Mouse (Mus musculus) neural tube, embryonic 14.5 days (tissue): ENCODE measurements around the gene Slit1. TPM values are rescaled to one million over a fixed set of nuclear protein-coding genes. Genes with fewer than 3 reads are reported as not detected.
A peak's percentile ranks its signal among the peaks of the same experiment; 100 is the strongest.

Experiments used
- ATAC-seq: fragments of 200-750 bp; cut with Nextera tagmentation; 2 replicates; pipeline ENCODE4 v1.8.0; 2017; ENCODE audit warnings: low read depth, mild to moderate bottlenecking, moderate TSS enrichment, moderate library complexity
- H3K27ac ChIP-seq: fragments of 300-500 bp; sonication (generic); 2 replicates; pipeline ENCODE4 v1.5.1; 2014; ENCODE audit warnings: low read depth, mild to moderate bottlenecking, control low read depth, low read length, moderate library complexity, mixed read lengths
- H3K27me3 ChIP-seq: fragments of 300-500 bp; sonication (generic); 2 replicates; pipeline ENCODE4 v1.6.1; 2014; ENCODE audit warnings: low read length; ENCODE audit not compliant: control insufficient read depth, insufficient read depth
- H3K36me3 ChIP-seq: fragments of 300-500 bp; sonication (generic); 2 replicates; pipeline ENCODE4 v1.6.1; 2014; ENCODE audit warnings: low read length, mixed read lengths; ENCODE audit not compliant: control insufficient read depth, insufficient read depth
- H3K4me1 ChIP-seq: fragments of 300-500 bp; sonication (generic); 2 replicates; pipeline ENCODE4 v1.6.1; 2014; ENCODE audit warnings: low read length; ENCODE audit not compliant: control insufficient read depth, insufficient read depth
- H3K4me2 ChIP-seq: fragments of 300-500 bp; sonication (generic); 2 replicates; pipeline ENCODE4 v1.6.1; 2014; ENCODE audit warnings: mild to moderate bottlenecking, low read depth, low read length, control low read depth
- H3K4me3 ChIP-seq: fragments of 300-500 bp; sonication (generic); 2 replicates; pipeline ENCODE4 v1.5.1; 2014; ENCODE audit warnings: low read depth, low read length, control low read depth, mixed read lengths
- H3K9ac ChIP-seq: fragments of 300-500 bp; sonication (generic); replicated peaks from 2 replicates; pipeline ENCODE4 v1.6.1; 2014; ENCODE audit warnings: low read depth, mild to moderate bottlenecking, control low read depth, low read length, mixed read lengths
- H3K9me3 ChIP-seq: fragments of 300-500 bp; sonication (generic); 2 replicates; pipeline ENCODE4 v1.6.1; 2016; ENCODE audit warnings: low read length; ENCODE audit not compliant: control insufficient read depth
- WGBS: fragments of 180-500 bp; shearing (Covaris S2); extraction: QIAGEN DNeasy Blood & Tissue Kit; methylation state at CpG from one replicate; pipeline ENCODE4 v1.1.7; 2014; 5-methylcytosine and 5-hydroxymethylcytosine counted together
- polyA plus RNA-seq: library from polyadenylated mRNA; unstranded; fragments of >200 nt; fragmentation: Nextera tagmentation; extraction: Ambion mirVana; gene quantifications from 2 replicates; pipeline ENCODE4 v1.2.1, GENCODE M21; 2014

The Slit1 gene
- polyA plus RNA-seq, 1 experiment from 2014 or later: 53.5 TPM

- Histone ChIP-seq H3K36me3 (no peaks in the 10 kb centered on the region; the same call in 1 of the 2 replicates), H3K4me2 (no peak overlapping the region), H3K27ac (no peak overlapping the region), H3K4me1 (0 out of 2 replicates have a peak, but pooled peaks cover 5% of the 10 kb centered on the region), H3K9me3 (no peaks in the 10 kb centered on the region), H3K9ac (no peak overlapping the region), H3K27me3 (no peaks in the 10 kb centered on the region), H3K4me3 (no peak overlapping the region)
- WGBS: 46% methylated on average over 16 of the region's 16 CpGs
- ATAC-seq: peak; percentile 50; the same call in 1 of the 2 replicates
Measured at GRCm38 (mm10) chr19:41646947-41647631, 96.4 kb downstream of the Slit1 start.

- no peaks in the 10 kb centered on the region for H3K27me3 ChIP-seq
- no peaks in the 10 kb centered on the region for H3K9me3 ChIP-seq
- no peak overlapping the region for H3K27ac ChIP-seq
- H3K4me1 ChIP-seq: 0 out of 2 replicates have a peak, but pooled peaks cover 5% of the 10 kb centered on the region
- no peaks in the 10 kb centered on the region; the same call in 1 of the 2 replicates for H3K36me3 ChIP-seq
- ATAC-seq: no peak
- H3K9ac ChIP-seq: no peak overlapping the region
- no peak overlapping the region for H3K4me2 ChIP-seq
- H3K4me3 ChIP-seq: no peak overlapping the region
- WGBS: 24% methylated on average over 11 of the region's 11 CpGs
Measured at GRCm38 (mm10) chr19:41643010-41643409, 100.5 kb downstream of the Slit1 start.

GRCm38 (mm10) chr19:41634999-41635398, 108.5 kb downstream of the Slit1 start:
- Histone ChIP-seq H3K27ac (no peak overlapping the region), H3K27me3 (no peaks in the 10 kb centered on the region), H3K4me1 (no peaks in the 10 kb centered on the region), H3K9ac (no peak overlapping the region), H3K36me3 (peaks cover 3% of the 10 kb centered on the region; the same call in 1 of the 2 replicates), H3K4me2 (no peak overlapping the region), H3K9me3 (no peaks in the 10 kb centered on the region), H3K4me3 (no peak overlapping the region)
- no peak for ATAC-seq
- WGBS: 53% methylated on average over 6 of the region's 6 CpGs

- H3K9ac ChIP-seq: no peak overlapping the region
- H3K9me3 ChIP-seq: no peaks in the 10 kb centered on the region
- no peak overlapping the region for H3K4me3 ChIP-seq
- no peak for ATAC-seq
- 85% methylated on average over 10 of the region's 10 CpGs for WGBS
- no peaks in the 10 kb centered on the region for H3K27me3 ChIP-seq
- peaks cover 3% of the 10 kb centered on the region; the same call in 1 of the 2 replicates for H3K36me3 ChIP-seq
- H3K27ac ChIP-seq: no peak overlapping the region
- H3K4me1 ChIP-seq: no peaks in the 10 kb centered on the region
- no peak overlapping the region for H3K4me2 ChIP-seq
Measured at GRCm38 (mm10) chr19:41634099-41634498, 109.4 kb downstream of the Slit1 start.

- Histone ChIP-seq H3K36me3 (peaks cover 23% of the 10 kb centered on the region), H3K9ac (no peak overlapping the region), H3K4me1 (no peaks in the 10 kb centered on the region), H3K27me3 (no peaks in the 10 kb centered on the region), H3K4me3 (no peak overlapping the region), H3K27ac (no peak overlapping the region), H3K9me3 (no peaks in the 10 kb centered on the region), H3K4me2 (no peak overlapping the region)
- 48% methylated on average over 5 of the region's 5 CpGs for WGBS
- ATAC-seq: peak; percentile 75; the same call in 1 of the 2 replicates
Measured at GRCm38 (mm10) chr19:41629532-41629931, 113.9 kb downstream of the Slit1 start.

GRCm38 (mm10) chr19:41628970-41629369, 114.5 kb downstream of the Slit1 start:
- Histone ChIP-seq H3K27ac (no peak overlapping the region), H3K4me2 (no peak overlapping the region), H3K9me3 (no peaks in the 10 kb centered on the region), H3K4me3 (no peak overlapping the region), H3K9ac (no peak overlapping the region), H3K36me3 (peaks cover 23% of the 10 kb centered on the region), H3K4me1 (no peaks in the 10 kb centered on the region), H3K27me3 (no peaks in the 10 kb centered on the region)
- WGBS: 81% methylated on average over 11 of the region's 11 CpGs
- no peak for ATAC-seq

- Histone ChIP-seq H3K27ac (no peak overlapping the region), H3K27me3 (no peaks in the 10 kb centered on the region), H3K4me3 (no peak overlapping the region), H3K9ac (no peak overlapping the region), H3K4me1 (peaks cover 22% of the 10 kb centered on the region), H3K36me3 (peaks cover 11% of the 10 kb centered on the region), H3K4me2 (no peak overlapping the region), H3K9me3 (no peaks in the 10 kb centered on the region)
- no peak for ATAC-seq
- WGBS: 81% methylated on average over 14 of the region's 14 CpGs
Measured at GRCm38 (mm10) chr19:41620366-41621092, 122.9 kb downstream of the Slit1 start.

GRCm38 (mm10) chr19:41618771-41619385, 124.6 kb downstream of the Slit1 start:
- WGBS: 29% methylated on average over 19 of the region's 19 CpGs

More at GRCm38 (mm10) chr19:41618771-41619385, 124.6 kb downstream of the Slit1 start:
- H3K4me2 ChIP-seq: no peak overlapping the region
- H3K4me1 ChIP-seq: peaks cover 27% of the 10 kb centered on the region
- no peak overlapping the region for H3K4me3 ChIP-seq
- peak overlapping the region; percentile 72 for H3K27ac ChIP-seq
- H3K9ac ChIP-seq: no peak overlapping the region
- H3K36me3 ChIP-seq: peaks cover 11% of the 10 kb centered on the region
- ATAC-seq: peak; percentile 55
- no peaks in the 10 kb centered on the region for H3K27me3 ChIP-seq
- no peaks in the 10 kb centered on the region for H3K9me3 ChIP-seq
